Mouse (Mus musculus): Measurements from ENCODE around the gene Kcne1.

Kcne1 gene

GRCm38 (mm10) chr16:92359229-92359628, at the start of gene Kcne1:
Kcne1 (minus strand) TSS chr16:92359468.
- no peak for DNase-seq

- DNase-seq = no peak
Observed at GRCm38 (mm10) chr16:92407883-92408282, 48.6 kb upstream of the Kcne1 start.

- DNase-seq = no peak
Observed at GRCm38 (mm10) chr16:92404141-92404540, 44.9 kb upstream of the Kcne1 start.

- DNase-seq = no peak
Observed at GRCm38 (mm10) chr16:92403069-92403468, 43.8 kb upstream of the Kcne1 start.

- DNase-seq = no peak
Observed at GRCm38 (mm10) chr16:92402216-92402615, 42.9 kb upstream of the Kcne1 start.

GRCm38 (mm10) chr16:92401206-92401605, 41.9 kb upstream of the Kcne1 start:
- DNase-seq = no peak

- peak; percentile 47 for DNase-seq
Observed at GRCm38 (mm10) chr16:92399490-92400458, 40.5 kb upstream of the Kcne1 start.

GRCm38 (mm10) chr16:92398574-92399118, 39.4 kb upstream of the Kcne1 start:
- DNase-seq = no peak

GRCm38 (mm10) chr16:92397745-92398573, 38.7 kb upstream of the Kcne1 start:
- DNase-seq = no peak

- DNase-seq = no peak
Observed at GRCm38 (mm10) chr16:92393732-92394131, 34.5 kb upstream of the Kcne1 start.

GRCm38 (mm10) chr16:92387692-92388091, 28.4 kb upstream of the Kcne1 start:
- no peak for DNase-seq

- DNase-seq = peak; percentile 56
Observed at GRCm38 (mm10) chr16:92385062-92385461, 25.8 kb upstream of the Kcne1 start.

- DNase-seq = no peak
Observed at GRCm38 (mm10) chr16:92383412-92383811, 24.1 kb upstream of the Kcne1 start.

GRCm38 (mm10) chr16:92382508-92382907, 23.2 kb upstream of the Kcne1 start:
- DNase-seq = no peak

- DNase-seq = no peak
Observed at GRCm38 (mm10) chr16:92381092-92381491, 21.8 kb upstream of the Kcne1 start.

GRCm38 (mm10) chr16:92376976-92377375, 17.7 kb upstream of the Kcne1 start:
- no peak for DNase-seq

- peak; percentile 38 for DNase-seq
Observed at GRCm38 (mm10) chr16:92371623-92372022, 12.4 kb upstream of the Kcne1 start.

GRCm38 (mm10) chr16:92369260-92369659, 10.0 kb upstream of the Kcne1 start:
- DNase-seq = no peak

- no peak for DNase-seq
Observed at GRCm38 (mm10) chr16:92365477-92365876, 6.2 kb upstream of the Kcne1 start.

GRCm38 (mm10) chr16:92360711-92361110, 1.4 kb upstream of the Kcne1 start:
- DNase-seq = no peak

GRCm38 (mm10) chr16:92358734-92359133, 534 bp downstream of the Kcne1 start:
- DNase-seq = no peak

GRCm38 (mm10) chr16:92357566-92357965, 1.7 kb downstream of the Kcne1 start:
- no peak for DNase-seq

- no peak for DNase-seq
Observed at GRCm38 (mm10) chr16:92357023-92357422, 2.2 kb downstream of the Kcne1 start.

Measured in cerebellum, adult 11 months (tissue).